Mouse (Mus musculus): ENCODE data around the gene Agrp. TPM values are rescaled to one million over a fixed set of nuclear protein-coding genes. Genes with fewer than 3 reads are reported as not detected.

Agrp gene
- polyA plus RNA-seq, 1 experiment from 2014 or later = 1.2 TPM

DNA sequence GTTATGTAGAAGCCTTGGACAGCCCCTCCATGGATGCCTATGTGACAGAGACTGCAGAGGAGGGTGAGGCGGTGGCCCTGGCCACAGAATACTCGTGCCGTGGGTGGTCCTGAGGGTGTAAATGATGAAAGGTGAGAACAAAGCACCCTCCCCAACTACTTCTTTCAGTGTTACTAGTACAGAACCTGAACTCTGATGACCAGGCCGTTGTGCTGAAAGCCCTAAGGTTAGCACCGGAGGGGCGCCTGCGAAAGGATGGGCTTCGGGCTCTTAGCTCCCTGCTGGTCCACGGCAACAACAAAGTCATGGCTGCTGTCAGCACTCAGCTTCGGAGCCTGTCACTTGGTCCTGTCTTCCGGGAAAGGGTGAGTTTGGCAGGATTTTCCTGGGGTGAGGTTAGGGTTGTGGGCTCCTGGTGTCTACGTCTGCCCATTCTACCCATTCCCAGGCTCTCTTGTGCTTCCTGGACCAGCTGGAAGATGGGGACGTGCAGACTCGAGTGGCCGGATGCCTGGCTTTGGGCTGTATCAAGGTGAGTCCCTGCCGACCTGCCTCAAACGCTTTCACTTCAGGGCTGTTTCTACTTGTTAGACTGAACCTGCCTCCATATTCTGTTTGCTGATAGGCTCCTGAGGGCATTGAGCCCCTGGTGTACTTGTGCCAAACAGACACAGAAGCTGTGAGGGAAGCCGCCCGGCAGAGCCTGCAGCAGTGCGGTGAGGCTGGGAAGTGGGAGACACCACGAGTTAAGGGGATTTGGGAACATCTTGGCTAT is 16.1 kb downstream of the Agrp start:
- Histone ChIP-seq H3K4me3 (no peak overlapping the region), H3K27me3 (no peaks in the 10 kb centered on the region), H3K9ac (peak overlapping the region; percentile 49; the same call in 1 of the 2 replicates), H3K9me3 (no peaks in the 10 kb centered on the region), H3K4me2 (no peak overlapping the region), H3K36me3 (peaks cover 72% of the 10 kb centered on the region), H3K27ac (peak overlapping the region; percentile 79), H3K4me1 (replicated peaks) (peaks cover 47% of the 10 kb centered on the region)
- ATAC-seq (ENCODE audit: low FRiP score) = no peak
- 90% methylated on average over 21 of the region's 21 CpGs for WGBS

DNA sequence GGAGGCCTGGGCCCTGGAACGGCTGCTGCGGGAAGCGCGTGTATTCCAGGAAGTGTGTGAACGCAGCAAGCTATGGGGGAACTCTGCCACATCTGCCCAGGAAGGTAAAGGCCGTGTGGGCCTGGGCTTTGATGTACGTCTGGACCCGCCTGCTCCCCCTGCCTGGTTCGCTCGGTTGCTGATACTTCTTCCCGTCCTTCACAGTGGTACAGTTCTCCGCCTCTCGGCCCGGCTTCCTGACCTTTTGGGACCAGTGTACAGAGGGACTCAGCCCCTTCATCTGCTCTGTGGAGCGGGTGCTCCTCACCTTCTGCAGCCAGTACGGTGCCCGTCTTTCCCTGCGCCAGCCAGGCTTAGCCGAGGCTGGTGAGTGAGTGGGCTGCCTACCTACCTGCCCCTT is 17.0 kb downstream of the Agrp start:
- ATAC-seq (ENCODE audit: low FRiP score) = no peak
- H3K27me3 ChIP-seq = peaks cover 4% of the 10 kb centered on the region; the same call in 1 of the 2 replicates
- 89% methylated on average over 19 of the region's 19 CpGs for WGBS
- H3K36me3 ChIP-seq = peaks cover 81% of the 10 kb centered on the region
- no peak overlapping the region for H3K4me3 ChIP-seq
- H3K4me2 ChIP-seq = no peak overlapping the region
- no peak overlapping the region for H3K9ac ChIP-seq
- H3K27ac ChIP-seq = no peak overlapping the region
- H3K9me3 ChIP-seq = no peaks in the 10 kb centered on the region
- H3K4me1 ChIP-seq (replicated peaks) = peaks cover 40% of the 10 kb centered on the region

DNA sequence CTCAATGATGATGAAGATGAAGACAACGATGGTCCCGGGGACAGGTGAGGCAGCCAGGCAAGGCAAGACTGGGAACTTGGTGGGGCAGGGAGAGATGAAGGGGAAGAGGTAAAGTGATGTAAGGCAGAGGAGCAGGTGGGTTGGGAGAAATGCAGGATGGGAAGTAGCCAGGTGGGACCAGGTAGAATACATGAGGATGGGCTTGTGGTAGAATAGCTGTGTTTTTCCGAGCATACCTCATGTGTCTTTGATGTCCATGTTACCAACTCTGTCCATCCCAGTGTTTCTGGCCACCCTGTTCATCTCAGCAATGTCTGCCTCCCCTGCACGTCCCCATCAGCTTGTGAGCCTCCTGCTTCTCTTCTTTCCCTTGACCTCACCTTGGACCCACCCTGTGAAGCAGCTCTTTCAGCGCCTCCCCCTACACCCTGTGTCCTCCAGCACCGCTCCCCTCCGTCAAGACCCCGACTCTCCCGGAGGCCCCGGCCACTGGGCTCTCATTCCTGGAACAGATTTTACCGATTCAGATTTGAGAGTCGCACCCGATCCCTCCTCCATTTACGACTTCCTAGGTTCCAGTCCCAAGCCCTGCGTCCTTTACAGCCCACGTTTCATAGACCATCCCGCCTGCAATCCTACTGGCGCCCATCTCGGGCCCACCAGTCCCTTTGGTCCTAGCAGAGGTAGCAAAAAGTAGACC is 18.2 kb downstream of the Agrp start:
- H3K36me3 ChIP-seq = peaks cover 86% of the 10 kb centered on the region
- no peak for ATAC-seq (ENCODE audit: low FRiP score)
- no peak overlapping the region for H3K4me3 ChIP-seq
- H3K9ac ChIP-seq = 0 out of 2 replicates have a peak overlapping the region, but pooled peaks have one; percentile 8
- peaks cover 16% of the 10 kb centered on the region for H3K27me3 ChIP-seq
- no peak overlapping the region for H3K4me2 ChIP-seq
- WGBS = 95% methylated on average over 19 of the region's 19 CpGs
- H3K4me1 ChIP-seq (replicated peaks) = peaks cover 39% of the 10 kb centered on the region
- H3K9me3 ChIP-seq = no peaks in the 10 kb centered on the region
- H3K27ac ChIP-seq = no peak overlapping the region

DNA sequence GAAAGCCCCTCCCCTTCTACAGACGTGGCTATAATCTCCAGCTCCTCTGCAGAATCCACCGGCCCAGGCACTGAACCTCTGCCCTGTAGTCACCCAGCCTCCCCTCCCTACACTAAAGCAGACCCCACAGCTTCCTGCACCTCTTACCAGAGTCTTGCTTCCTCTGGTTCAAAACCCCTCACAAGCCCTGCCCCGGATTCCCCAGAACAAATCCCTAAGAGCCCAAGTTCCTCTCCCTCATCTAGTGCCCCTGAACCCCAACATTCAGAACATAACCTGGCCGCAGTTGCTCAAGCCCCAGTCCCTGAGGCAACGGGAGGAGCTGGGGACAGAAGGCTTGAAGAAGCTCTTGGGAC is 18.9 kb downstream of the Agrp start:
- no peak for ATAC-seq (ENCODE audit: low FRiP score)
- H3K4me1 ChIP-seq (replicated peaks) = peaks cover 37% of the 10 kb centered on the region
- H3K36me3 ChIP-seq = peaks cover 80% of the 10 kb centered on the region
- WGBS = 96% methylated on average over 5 of the region's 5 CpGs
- no peak overlapping the region for H3K27ac ChIP-seq
- H3K4me3 ChIP-seq = no peak overlapping the region
- no peaks in the 10 kb centered on the region for H3K9me3 ChIP-seq
- H3K27me3 ChIP-seq = peaks cover 21% of the 10 kb centered on the region
- no peak overlapping the region for H3K9ac ChIP-seq
- no peak overlapping the region for H3K4me2 ChIP-seq

DNA sequence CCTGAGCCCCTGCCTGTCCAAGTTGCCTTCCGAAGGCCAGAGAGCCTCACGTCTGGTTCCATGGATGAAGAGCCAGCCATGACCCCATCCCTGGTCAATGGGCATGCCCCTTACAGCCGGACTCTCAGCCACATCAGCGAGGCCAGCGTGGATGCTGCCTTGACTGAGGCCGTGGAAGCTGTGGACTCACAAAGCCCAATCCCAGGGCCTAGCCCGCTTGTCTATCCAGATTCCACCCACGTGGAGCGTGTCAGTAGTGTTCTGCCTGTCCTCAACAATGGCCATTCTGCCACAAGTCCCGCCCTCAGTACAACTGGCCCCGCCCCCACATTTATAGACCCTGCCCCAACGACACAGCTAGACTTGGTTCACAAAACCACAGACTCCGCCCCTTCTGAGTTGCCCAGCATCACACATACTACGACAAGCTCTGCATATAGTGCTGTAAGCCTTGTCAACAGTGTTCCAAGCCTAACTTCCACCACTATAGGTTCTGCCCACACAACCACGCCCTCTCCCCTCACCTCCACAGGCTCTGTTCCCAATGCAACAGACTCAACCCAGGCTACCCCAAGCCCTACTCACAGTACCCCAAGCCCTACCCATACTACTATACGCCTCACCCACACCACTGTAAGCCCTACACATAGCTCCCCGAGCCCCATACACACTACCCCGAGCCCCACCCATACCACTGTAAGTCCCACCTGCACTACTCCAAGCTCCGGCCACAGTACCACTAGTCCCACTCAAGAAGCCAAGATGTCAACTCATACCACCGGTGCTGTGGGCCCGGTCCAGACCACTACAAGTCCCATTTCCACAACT is 19.5 kb downstream of the Agrp start:
- WGBS = 89% methylated on average over 21 of the region's 21 CpGs
- Histone ChIP-seq H3K9ac (no peak overlapping the region), H3K4me3 (no peak overlapping the region), H3K4me1 (replicated peaks) (peaks cover 36% of the 10 kb centered on the region), H3K27me3 (peaks cover 26% of the 10 kb centered on the region), H3K4me2 (no peak overlapping the region), H3K9me3 (no peaks in the 10 kb centered on the region), H3K27ac (no peak overlapping the region), H3K36me3 (peaks cover 75% of the 10 kb centered on the region)
- no peak for ATAC-seq (ENCODE audit: low FRiP score)

DNA sequence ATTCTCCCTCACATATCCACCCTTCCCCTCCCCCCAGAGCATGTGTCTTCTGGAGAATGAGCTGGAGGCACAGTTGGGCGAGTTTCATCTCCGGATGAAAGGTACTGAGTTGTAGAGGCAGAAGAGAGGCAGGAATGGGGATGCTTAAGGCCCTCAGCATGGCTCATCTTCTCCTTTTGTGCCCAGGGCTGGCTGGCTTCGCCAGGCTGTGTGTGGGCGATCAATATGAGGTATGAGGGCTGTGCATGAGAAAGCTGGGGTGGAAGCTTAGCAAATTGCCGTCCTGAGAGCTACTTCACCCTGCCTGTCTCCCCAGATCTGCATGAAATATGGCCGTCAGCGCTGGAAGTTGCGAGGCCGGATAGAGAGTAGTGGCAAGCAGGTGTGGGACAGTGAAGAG is 21.3 kb downstream of the Agrp start:
- ATAC-seq (ENCODE audit: low FRiP score) = no peak

DNA sequence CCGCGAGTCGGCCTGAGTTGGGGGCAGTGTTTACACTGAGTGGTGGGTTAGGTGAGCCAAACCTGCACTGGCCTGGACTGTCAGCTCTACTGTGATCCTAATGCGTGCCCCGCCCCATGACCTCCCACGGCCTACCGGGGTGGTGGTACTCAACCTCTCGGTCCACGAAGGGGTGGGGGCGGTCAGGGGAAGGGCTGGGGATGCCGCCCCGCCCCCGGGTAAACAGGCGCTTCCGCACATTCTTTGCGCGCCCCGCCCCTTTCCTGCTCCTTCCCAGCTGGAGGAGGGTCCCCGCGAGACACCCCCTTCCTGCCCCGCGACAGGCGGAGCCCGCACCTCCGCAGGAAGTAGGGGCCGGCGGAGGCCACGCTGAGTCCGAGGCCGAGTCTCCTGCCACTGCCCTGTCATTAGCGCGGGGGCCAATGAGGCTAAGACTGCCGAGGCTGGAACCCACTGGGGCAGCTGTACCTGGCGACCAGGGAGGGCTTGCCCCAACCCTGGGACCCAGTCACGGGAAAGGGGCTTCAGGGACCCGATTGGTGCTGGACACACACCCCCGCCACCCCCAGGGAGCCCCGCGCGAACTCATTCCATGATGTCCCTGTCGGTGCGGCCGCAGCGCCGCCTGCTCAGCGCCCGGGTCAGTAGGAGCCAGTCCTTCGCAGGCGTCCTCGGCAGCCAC is 23.2 kb downstream of the Agrp start:
- Histone ChIP-seq H3K4me1 (replicated peaks) (peaks cover 26% of the 10 kb centered on the region), H3K4me3 (peak overlapping the region; percentile 47), H3K4me2 (peak overlapping the region; percentile 93), H3K9me3 (no peaks in the 10 kb centered on the region), H3K27ac (no peak overlapping the region), H3K9ac (peak overlapping the region; percentile 77), H3K27me3 (peaks cover 41% of the 10 kb centered on the region), H3K36me3 (peaks cover 42% of the 10 kb centered on the region)
- peak; percentile 66 for ATAC-seq (ENCODE audit: low FRiP score)
- 3% methylated on average over 39 of the region's 50 CpGs for WGBS

More for the DNA sequence above, 21.3 kb downstream of the Agrp start:
- H3K9ac ChIP-seq = no peak overlapping the region
- H3K4me1 ChIP-seq (replicated peaks) = peaks cover 26% of the 10 kb centered on the region
- 94% methylated on average over 9 of the region's 9 CpGs for WGBS
- peaks cover 62% of the 10 kb centered on the region for H3K36me3 ChIP-seq
- no peak overlapping the region for H3K4me2 ChIP-seq
- peaks cover 41% of the 10 kb centered on the region for H3K27me3 ChIP-seq
- no peak overlapping the region for H3K4me3 ChIP-seq
- H3K9me3 ChIP-seq = no peaks in the 10 kb centered on the region
- no peak overlapping the region for H3K27ac ChIP-seq

DNA sequence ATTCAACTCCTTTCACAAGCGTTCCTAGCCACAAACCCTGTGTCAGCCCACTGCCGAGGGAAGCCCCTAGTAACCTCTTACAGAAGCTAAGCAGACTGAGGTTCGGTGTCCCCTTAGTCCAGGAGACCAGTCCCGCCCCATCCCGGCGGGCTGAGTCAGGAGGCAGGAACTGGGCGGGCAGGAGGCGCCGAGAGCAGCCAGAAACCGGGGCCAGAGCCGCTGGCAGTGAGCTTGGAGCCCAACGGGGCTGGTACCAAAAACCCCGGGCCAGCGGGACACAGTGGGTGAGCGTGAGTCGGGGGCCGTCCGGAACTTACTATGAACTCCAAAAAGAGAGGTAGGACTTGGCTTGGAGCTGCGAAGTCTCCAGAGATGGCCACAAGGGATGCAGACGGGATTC is 24.2 kb downstream of the Agrp start:
- Histone ChIP-seq H3K27me3 (peaks cover 41% of the 10 kb centered on the region), H3K36me3 (peaks cover 33% of the 10 kb centered on the region), H3K4me1 (replicated peaks) (peaks cover 29% of the 10 kb centered on the region), H3K4me2 (peak overlapping the region; percentile 93), H3K9me3 (no peaks in the 10 kb centered on the region), H3K27ac (no peak overlapping the region), H3K9ac (no peak overlapping the region; the same call in 1 of the 2 replicates), H3K4me3 (peak overlapping the region; percentile 47)
- ATAC-seq (ENCODE audit: low FRiP score) = no peak
- 4% methylated on average over 20 of the region's 20 CpGs for WGBS

DNA sequence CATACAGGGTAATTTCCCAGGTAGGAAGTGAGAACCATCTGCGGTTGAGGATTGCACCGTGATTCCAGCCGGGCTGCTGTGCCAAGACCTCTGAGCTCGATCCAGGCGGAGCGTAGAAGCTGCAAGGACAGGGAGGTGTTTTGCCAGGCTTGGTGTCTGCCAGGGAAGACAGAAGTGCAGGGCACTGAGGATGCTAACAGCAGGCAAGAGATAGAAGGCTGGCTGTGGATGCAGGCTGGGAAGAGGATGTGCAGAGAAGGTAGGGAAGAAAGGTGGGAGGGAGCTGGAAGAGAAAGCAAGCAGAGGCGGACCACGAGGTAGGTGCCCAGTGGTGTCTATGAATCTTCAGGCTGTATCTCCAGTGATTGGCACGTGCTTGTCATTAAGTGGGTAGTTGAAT is 25.4 kb downstream of the Agrp start:
- WGBS = 90% methylated on average over 9 of the region's 9 CpGs
- H3K27ac ChIP-seq = no peak overlapping the region
- peaks cover 41% of the 10 kb centered on the region for H3K27me3 ChIP-seq
- H3K4me3 ChIP-seq = no peak overlapping the region
- no peak overlapping the region for H3K9ac ChIP-seq
- peaks cover 21% of the 10 kb centered on the region for H3K36me3 ChIP-seq
- H3K4me1 ChIP-seq (replicated peaks) = peaks cover 40% of the 10 kb centered on the region
- no peak for ATAC-seq (ENCODE audit: low FRiP score)
- H3K9me3 ChIP-seq = no peaks in the 10 kb centered on the region
- no peak overlapping the region for H3K4me2 ChIP-seq

DNA sequence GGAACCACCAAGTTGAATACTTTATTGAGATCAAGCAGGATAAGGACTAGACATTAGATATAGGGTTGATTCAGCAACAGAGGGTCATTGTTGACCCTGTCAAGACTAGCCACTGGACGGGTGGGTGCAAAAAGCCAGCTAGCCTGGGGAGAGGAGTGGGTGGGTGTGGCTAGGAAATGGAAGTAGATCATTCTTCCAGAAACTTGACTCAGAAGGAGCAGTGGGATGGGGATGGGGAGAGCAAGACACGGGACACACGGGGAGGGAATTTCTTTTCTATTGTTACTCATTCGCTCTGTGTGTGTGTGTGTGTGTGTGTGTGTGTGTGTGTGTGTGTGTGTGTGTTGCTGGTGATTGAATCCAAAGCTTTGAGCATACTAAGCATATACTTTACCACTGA is 27.4 kb downstream of the Agrp start:
- Histone ChIP-seq H3K27ac (no peak overlapping the region), H3K27me3 (peaks cover 32% of the 10 kb centered on the region), H3K4me3 (no peak overlapping the region), H3K4me2 (no peak overlapping the region), H3K9ac (no peak overlapping the region), H3K4me1 (replicated peaks) (peaks cover 50% of the 10 kb centered on the region), H3K9me3 (no peaks in the 10 kb centered on the region), H3K36me3 (peaks cover under 1% of the 10 kb centered on the region; the same call in 1 of the 2 replicates)
- WGBS = 74% methylated on average over 4 of the region's 4 CpGs
- ATAC-seq (ENCODE audit: low FRiP score) = no peak

DNA sequence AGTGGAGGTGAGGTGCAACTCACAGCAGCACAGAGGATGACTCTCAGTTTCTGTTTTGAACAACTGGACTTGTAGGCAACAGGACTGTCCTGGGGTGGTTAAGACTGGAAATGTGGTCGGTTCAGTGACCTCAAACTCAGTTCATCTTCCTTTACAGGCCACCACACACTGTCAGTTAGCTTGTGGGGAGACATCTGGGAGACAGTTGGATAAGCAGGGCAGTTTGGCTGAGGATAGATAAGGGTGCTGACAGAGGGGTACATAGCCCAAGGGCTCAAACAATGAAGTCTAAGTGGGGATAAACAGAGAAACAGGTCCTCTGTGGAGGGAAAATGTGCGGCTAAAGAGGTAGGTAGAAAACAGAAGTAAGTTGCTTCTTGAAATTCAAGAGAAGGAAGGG is 27.8 kb downstream of the Agrp start:
- Histone ChIP-seq H3K4me1 (replicated peaks) (peaks cover 50% of the 10 kb centered on the region), H3K27ac (no peak overlapping the region), H3K27me3 (peaks cover 28% of the 10 kb centered on the region), H3K9ac (no peak overlapping the region), H3K36me3 (no peaks in the 10 kb centered on the region), H3K4me2 (no peak overlapping the region), H3K9me3 (no peaks in the 10 kb centered on the region), H3K4me3 (no peak overlapping the region)
- 77% methylated on average over 2 of the region's 2 CpGs for WGBS
- ATAC-seq (ENCODE audit: low FRiP score) = no peak

DNA sequence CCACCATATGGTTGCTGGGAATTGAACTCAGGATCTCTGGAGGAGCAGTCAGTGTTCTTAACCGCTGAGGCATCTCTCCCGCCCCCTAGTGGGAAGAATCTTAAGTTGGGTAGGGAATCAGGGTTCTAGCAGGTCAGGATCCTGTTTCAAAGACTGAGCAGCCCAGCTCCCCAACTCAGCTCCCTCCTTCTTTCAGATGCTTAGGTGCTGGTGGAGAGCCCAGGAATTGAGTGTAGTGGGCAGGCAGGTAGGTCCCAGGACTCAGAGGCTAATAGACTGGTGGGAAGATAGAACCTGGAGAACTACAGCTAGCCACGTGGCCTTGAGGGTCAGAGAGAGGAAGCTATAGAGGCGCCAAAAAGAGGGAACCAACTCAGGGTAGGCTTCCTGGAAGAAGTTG is 29.5 kb downstream of the Agrp start:
- no peaks in the 10 kb centered on the region for H3K9me3 ChIP-seq
- 0 out of 2 replicates have a peak overlapping the region, but pooled peaks have one; percentile 93 for H3K9ac ChIP-seq
- 38% methylated on average over 4 of the region's 4 CpGs for WGBS
- no peaks in the 10 kb centered on the region for H3K36me3 ChIP-seq
- H3K27me3 ChIP-seq = peaks cover 15% of the 10 kb centered on the region
- peak overlapping the region; percentile 93; the same call in 1 of the 2 replicates for H3K4me2 ChIP-seq
- no peak overlapping the region for H3K4me3 ChIP-seq
- H3K27ac ChIP-seq = no peak overlapping the region
- H3K4me1 ChIP-seq (replicated peaks) = peaks cover 38% of the 10 kb centered on the region
- no peak for ATAC-seq (ENCODE audit: low FRiP score)
